In genomic region chr6:142788042-142788987, GRCm38 (mm10) we compare ENCODE assay signal across 10 mouse cellular contexts. TPM values are rescaled to one million over a fixed set of nuclear protein-coding genes. Genes with fewer than 3 reads are reported as not detected.
DNase-seq lines count a peak whose midpoint lies in the region; ATAC-seq lines count a peak whose summit lies in the region.
"Had no signal": no experiment of that assay in that cellular context is flagged by ENCODE, and none has a peak within 500 bp of the region (broad histone marks: within the 10 kb centered on the region; RNA-seq: fewer than 3 reads in every experiment).

No protein-coding gene starts in this region.

- H3K36me3 ChIP-seq in forebrain, embryonic 11.5 days (ENCODE audit: control insufficient read depth, insufficient read depth, low read length): no peaks in the 10 kb centered on the region
- H3K36me3 ChIP-seq in forebrain, embryonic 12.5 days (replicated peaks): no peaks in the 10 kb centered on the region
- no peaks in the 10 kb centered on the region for H3K36me3 ChIP-seq in midbrain, embryonic 10.5 days
- no peaks in the 10 kb centered on the region for H3K36me3 ChIP-seq in midbrain, embryonic 13.5 days
- no peaks in the 10 kb centered on the region for H3K36me3 ChIP-seq in hindbrain, embryonic 14.5 days (replicated peaks; ENCODE audit: control insufficient read depth, insufficient read depth)
- H3K36me3 ChIP-seq: embryonic facial prominence, embryonic 15.5 days; G1E had no signal

- peak; percentile 54 for DNase-seq in forebrain, embryonic 11.5 days (ENCODE audit: low spot score)
- DNase-seq in midbrain, embryonic 10.5 days (ENCODE audit: low spot score): peak; percentile 27
- DNase-seq in hindbrain, embryonic 14.5 days (ENCODE audit: low spot score): peak; percentile 58
- DNase-seq in right cerebral cortex, postnatal 4 days: peak; percentile 64
- DNase-seq in urinary bladder, postnatal 10 days (ENCODE audit: low spot score): no peak
- DNase-seq in thymus, postnatal 10 days (ENCODE audit: low spot score in 2 of 2): no peak

- H3K4me2 ChIP-seq in forebrain, embryonic 11.5 days (ENCODE audit: low read depth, low read length, severe bottlenecking): no peak overlapping the region
- H3K4me2 ChIP-seq in forebrain, embryonic 12.5 days: no peak overlapping the region
- no peak overlapping the region for H3K4me2 ChIP-seq in midbrain, embryonic 13.5 days (replicated peaks)
- H3K4me2 ChIP-seq in hindbrain, embryonic 14.5 days (replicated peaks): no peak overlapping the region
- H3K4me2 ChIP-seq: embryonic facial prominence, embryonic 15.5 days had no signal

- no peak overlapping the region for H3K9ac ChIP-seq in forebrain, embryonic 11.5 days (ENCODE audit: low read length)
- no peak overlapping the region for H3K9ac ChIP-seq in forebrain, embryonic 12.5 days
- no peak overlapping the region for H3K9ac ChIP-seq in midbrain, embryonic 13.5 days (replicated peaks)
- no peak overlapping the region for H3K9ac ChIP-seq in hindbrain, embryonic 14.5 days
- H3K9ac ChIP-seq: embryonic facial prominence, embryonic 15.5 days had no signal

- 62% methylated on average over 18 of the region's 18 CpGs for WGBS in forebrain, embryonic 11.5 days
- WGBS in forebrain, embryonic 12.5 days: 59% methylated on average over 18 of the region's 18 CpGs
- 61% methylated on average over 18 of the region's 18 CpGs for WGBS in midbrain, embryonic 10.5 days
- WGBS in midbrain, embryonic 13.5 days: 57% methylated on average over 18 of the region's 18 CpGs
- WGBS in hindbrain, embryonic 14.5 days: 53% methylated on average over 17 of the region's 18 CpGs

- no peaks in the 10 kb centered on the region for H3K4me1 ChIP-seq in forebrain, embryonic 11.5 days (replicated peaks; ENCODE audit: control insufficient read depth, insufficient read depth, low read length)
- H3K4me1 ChIP-seq in forebrain, embryonic 12.5 days: peaks cover 17% of the 10 kb centered on the region
- peaks cover 19% of the 10 kb centered on the region for H3K4me1 ChIP-seq in midbrain, embryonic 10.5 days
- H3K4me1 ChIP-seq in midbrain, embryonic 13.5 days (replicated peaks): peaks cover 16% of the 10 kb centered on the region
- H3K4me1 ChIP-seq in hindbrain, embryonic 14.5 days (replicated peaks; ENCODE audit: control insufficient read depth, insufficient read depth, low read length): peaks cover 10% of the 10 kb centered on the region; the same call in 1 of the 2 replicates

- no peak overlapping the region for H3K4me3 ChIP-seq in forebrain, embryonic 11.5 days (ENCODE audit: low read depth, low read length)
- H3K4me3 ChIP-seq in forebrain, embryonic 12.5 days (replicated peaks): no peak overlapping the region
- no peak overlapping the region for H3K4me3 ChIP-seq in midbrain, embryonic 10.5 days
- H3K4me3 ChIP-seq in midbrain, embryonic 13.5 days (replicated peaks): no peak overlapping the region
- no peak overlapping the region for H3K4me3 ChIP-seq in hindbrain, embryonic 14.5 days (replicated peaks; ENCODE audit: low read length)
- H3K4me3 ChIP-seq: embryonic facial prominence, embryonic 15.5 days had no signal

- H3K27me3 ChIP-seq in forebrain, embryonic 11.5 days (ENCODE audit: control insufficient read depth, insufficient read depth, low read length): no peaks in the 10 kb centered on the region
- peaks cover 6% of the 10 kb centered on the region for H3K27me3 ChIP-seq in forebrain, embryonic 12.5 days
- H3K27me3 ChIP-seq in midbrain, embryonic 10.5 days (ENCODE audit: low read depth, poor library complexity, severe bottlenecking): no peaks in the 10 kb centered on the region
- H3K27me3 ChIP-seq in midbrain, embryonic 13.5 days: no peaks in the 10 kb centered on the region
- H3K27me3 ChIP-seq in hindbrain, embryonic 14.5 days (ENCODE audit: control insufficient read depth, insufficient read depth, low read length): no peaks in the 10 kb centered on the region
- H3K27me3 ChIP-seq: embryonic facial prominence, embryonic 15.5 days had no signal

- H3K9me3 ChIP-seq in forebrain, embryonic 11.5 days (ENCODE audit: control insufficient read depth, low read length): no peaks in the 10 kb centered on the region
- no peaks in the 10 kb centered on the region for H3K9me3 ChIP-seq in forebrain, embryonic 12.5 days
- no peaks in the 10 kb centered on the region for H3K9me3 ChIP-seq in midbrain, embryonic 10.5 days (replicated peaks)
- H3K9me3 ChIP-seq in midbrain, embryonic 13.5 days: no peaks in the 10 kb centered on the region
- no peaks in the 10 kb centered on the region for H3K9me3 ChIP-seq in hindbrain, embryonic 14.5 days (ENCODE audit: control insufficient read depth, low read length)
- H3K9me3 ChIP-seq: embryonic facial prominence, embryonic 15.5 days; G1E had no signal

- ATAC-seq in forebrain, embryonic 11.5 days (replicated peaks; ENCODE audit: low FRiP score): 0 out of 2 replicates have a peak, but pooled peaks have one; percentile 23
- ATAC-seq in forebrain, embryonic 12.5 days (ENCODE audit: low FRiP score): no peak; the same call in 1 of the 2 replicates
- no peak for ATAC-seq in midbrain, embryonic 13.5 days
- ATAC-seq in hindbrain, embryonic 14.5 days (ENCODE audit: low FRiP score): no peak; the same call in 1 of the 2 replicates

- H3K27ac ChIP-seq in forebrain, embryonic 11.5 days (ENCODE audit: low read depth, low read length): no peak overlapping the region
- no peak overlapping the region for H3K27ac ChIP-seq in forebrain, embryonic 12.5 days
- H3K27ac ChIP-seq in midbrain, embryonic 10.5 days (replicated peaks): no peak overlapping the region
- H3K27ac ChIP-seq in midbrain, embryonic 13.5 days: no peak overlapping the region
- no peak overlapping the region for H3K27ac ChIP-seq in hindbrain, embryonic 14.5 days
- H3K27ac ChIP-seq: embryonic facial prominence, embryonic 15.5 days had no signal

RNA-seq across cellular contexts. Expression of gene Sult6b2, which starts 16.0 kb away (rescaled TPM):
- 0.29 TPM in 1 of 2 replicates, not detected in the other for polyA plus RNA-seq in forebrain, embryonic 11.5 days (2014; fragmentation: Nextera tagmentation; extraction: Ambion mirVana)
- 0.09 and 0.17 TPM in 2 replicates for polyA plus RNA-seq in forebrain, embryonic 12.5 days (2016; fragmentation: Nextera tagmentation; extraction: Ambion mirVana)
- not detected in 2 replicates for polyA plus RNA-seq in midbrain, embryonic 10.5 days (2016; fragmentation: Nextera tagmentation; extraction: Ambion mirVana)
- 0.18 and 0.26 TPM in 2 replicates for polyA plus RNA-seq in midbrain, embryonic 13.5 days (2015; fragmentation: Nextera tagmentation; extraction: Ambion mirVana)
- not detected in 2 replicates for polyA plus RNA-seq in hindbrain, embryonic 14.5 days (2014; fragmentation: Nextera tagmentation; extraction: Ambion mirVana)
- polyA plus RNA-seq: embryonic facial prominence, embryonic 15.5 days; G1E had no signal

RNA-seq across cellular contexts. Expression of gene Cmas, which starts 31.8 kb away (rescaled TPM):
- polyA plus RNA-seq in forebrain, embryonic 11.5 days (2014; fragmentation: Nextera tagmentation; extraction: Ambion mirVana): 103 and 109 TPM in 2 replicates
- 117 and 119 TPM in 2 replicates for polyA plus RNA-seq in forebrain, embryonic 12.5 days (2016; fragmentation: Nextera tagmentation; extraction: Ambion mirVana)
- polyA plus RNA-seq in midbrain, embryonic 10.5 days (2016; fragmentation: Nextera tagmentation; extraction: Ambion mirVana): 81.0 and 86.6 TPM in 2 replicates
- 183 and 184 TPM in 2 replicates for polyA plus RNA-seq in midbrain, embryonic 13.5 days (2015; fragmentation: Nextera tagmentation; extraction: Ambion mirVana)
- polyA plus RNA-seq in hindbrain, embryonic 14.5 days (2014; fragmentation: Nextera tagmentation; extraction: Ambion mirVana): 202 and 219 TPM in 2 replicates

Comparison
In these comparisons a context has a peak if more than half of its experiments do, and no peak if none do; other contexts are left out.
1. DNase-seq: peak in forebrain, embryonic 11.5 days (single experiment), midbrain, embryonic 10.5 days (single experiment), hindbrain, embryonic 14.5 days (single experiment) and right cerebral cortex, postnatal 4 days (single experiment); none in urinary bladder, postnatal 10 days (single experiment) and thymus, postnatal 10 days (0 of 2).